Mouse (Mus musculus): ENCODE measurements around the gene Six4.
"Not testable (repeated sequence)": the region's sequence is repeated elsewhere in the genome, so short reads cannot be mapped to it uniquely, and the experiment has no call there.

Six4 gene

GRCm38 (mm10) chr12:73088500-73088899, 24.8 kb downstream of the Six4 start:
- DNase-seq (ENCODE audit: low spot score in 2 of 2), result no peak

- no peak for DNase-seq (ENCODE audit: low spot score in 2 of 2)
Observed at GRCm38 (mm10) chr12:73087086-73087485, 26.2 kb downstream of the Six4 start.

- DNase-seq (ENCODE audit: low spot score in 2 of 2), result no peak
Observed at GRCm38 (mm10) chr12:73085739-73086630, 27.3 kb downstream of the Six4 start.

- no peak for DNase-seq (ENCODE audit: low spot score in 2 of 2)
Observed at GRCm38 (mm10) chr12:73083773-73084172, 29.5 kb downstream of the Six4 start.

GRCm38 (mm10) chr12:73081828-73082227, 31.4 kb downstream of the Six4 start:
- DNase-seq (ENCODE audit: low spot score in 2 of 2), result not testable (repeated sequence)

GRCm38 (mm10) chr12:73060805-73061410, 52.3 kb downstream of the Six4 start:
- DNase-seq (ENCODE audit: low spot score in 2 of 2), result peak in 1 of 2 experiments; percentile 24

GRCm38 (mm10) chr12:73057492-73057891, 55.8 kb downstream of the Six4 start:
- DNase-seq (ENCODE audit: low spot score in 2 of 2), result no peak

- DNase-seq (ENCODE audit: low spot score in 2 of 2), result no peak
Observed at GRCm38 (mm10) chr12:73055451-73055850, 57.8 kb downstream of the Six4 start.

GRCm38 (mm10) chr12:73054576-73055185, 58.6 kb downstream of the Six4 start:
- no peak for DNase-seq (ENCODE audit: low spot score in 2 of 2)

GRCm38 (mm10) chr12:73053668-73054241, 59.5 kb downstream of the Six4 start, which contains the start of gene Six1:
Six1 (minus strand) TSS chr12:73053887.
- peak; percentile 76 to 82 for DNase-seq (ENCODE audit: low spot score in 2 of 2)

GRCm38 (mm10) chr12:73052651-73053591, 60.3 kb downstream of the Six4 start:
- DNase-seq (ENCODE audit: low spot score in 2 of 2), result no peak

- DNase-seq (ENCODE audit: low spot score in 2 of 2), result no peak
Observed at GRCm38 (mm10) chr12:73052036-73052650, 61.1 kb downstream of the Six4 start.

GRCm38 (mm10) chr12:73050811-73051580, 62.3 kb downstream of the Six4 start:
- no peak for DNase-seq (ENCODE audit: low spot score in 2 of 2)

- DNase-seq (ENCODE audit: low spot score in 2 of 2), result no peak
Observed at GRCm38 (mm10) chr12:73050305-73050704, 63.0 kb downstream of the Six4 start.

Data from urinary bladder, adult 18-20 months (tissue).